Comparison of ENCODE assay signal across 8 mouse cellular contexts in genomic region chr3:41284897-41285296, GRCm38 (mm10).
A peak's percentile ranks its signal among the peaks of the same experiment; 100 is the strongest.
DNase-seq lines count a peak whose midpoint lies in the region; ATAC-seq and TF ChIP-seq lines count a peak whose summit lies in the region.

No protein-coding gene starts in this region.

- no peaks in the 10 kb centered on the region for H3K27me3 ChIP-seq in stomach, postnatal 0 days (ENCODE audit: control insufficient read depth, insufficient read depth, low read length)

- no peaks in the 10 kb centered on the region for H3K9me3 ChIP-seq in stomach, postnatal 0 days (ENCODE audit: control insufficient read depth, low read length)

- H3K27ac ChIP-seq in stomach, postnatal 0 days (replicated peaks): peak overlapping the region; percentile 58

- TF ChIP-seq EP300 in stomach, postnatal 0 days (optimal IDR thresholded peaks at IDR 0.05): no peak

- H3K4me2 ChIP-seq in stomach, postnatal 0 days (replicated peaks; ENCODE audit: low read depth): no peak overlapping the region; the same call in 1 of the 2 replicates

- 0 out of 2 replicates have a peak, but pooled peaks cover 4% of the 10 kb centered on the region for H3K4me1 ChIP-seq in stomach, postnatal 0 days (replicated peaks; ENCODE audit: control insufficient read depth, insufficient read depth)

- ATAC-seq in stomach, postnatal 0 days (ENCODE audit: low FRiP score, low TSS enrichment): peak; percentile 89
- no peak for ATAC-seq in inflammation-experienced regulatory T-cells, adult 6 months

- no peaks in the 10 kb centered on the region for H3K36me3 ChIP-seq in stomach, postnatal 0 days (ENCODE audit: control insufficient read depth, insufficient read depth, low read length)

- TF ChIP-seq CTCF in stomach, postnatal 0 days (IDR thresholded peaks at IDR 0.05; ENCODE audit: low read depth): no peak

- no peak overlapping the region for H3K9ac ChIP-seq in stomach, postnatal 0 days (ENCODE audit: low read length)

- intact Hi-C loops in heart, postnatal 14 days (cut with DNase I): no loop called here

- peak; percentile 7 for DNase-seq in layer of hippocampus, adult 11-12 months (ENCODE audit: low spot score)
- no peak for DNase-seq in layer of hippocampus, postnatal 25 days (ENCODE audit: extremely low spot score in 1 of 2, low spot score in 1 of 2)
- peak; percentile 88 for DNase-seq in embryo, embryonic 10.5 days (ENCODE audit: low spot score)
- DNase-seq in heart, postnatal 14 days: peak; percentile 31 to 53
- peak; percentile 58 to 81 for DNase-seq in kidney, postnatal 25 days
- peak; percentile 46 to 75 for DNase-seq in lung, postnatal 4 days
- peak; percentile 36 for DNase-seq in stomach, postnatal 0 days (ENCODE audit: low spot score)

- no peak overlapping the region for H3K4me3 ChIP-seq in stomach, postnatal 0 days (ENCODE audit: low read depth, low read length)

- WGBS in stomach, postnatal 0 days: 9% methylated on average over 13 of the region's 13 CpGs

Comparison
In these comparisons a context has a peak if more than half of its experiments do, and no peak if none do; other contexts are left out.
1. DNase-seq: peak in layer of hippocampus, adult 11-12 months (single experiment), embryo, embryonic 10.5 days (single experiment), heart, postnatal 14 days (2 of 2), kidney, postnatal 25 days (2 of 2), lung, postnatal 4 days (2 of 2) and stomach, postnatal 0 days (single experiment); none in layer of hippocampus, postnatal 25 days (0 of 2).